Mouse (Mus musculus): ENCODE results near the gene Upb1. TPM values are rescaled to one million over a fixed set of nuclear protein-coding genes. Genes with fewer than 3 reads are reported as not detected.
"Not testable (repeated sequence)": the region's sequence is repeated elsewhere in the genome, so short reads cannot be mapped to it uniquely, and the experiment has no call there.

The Upb1 gene
- polyA plus RNA-seq, 1 experiment from 2014 or later: not detected

DNA sequence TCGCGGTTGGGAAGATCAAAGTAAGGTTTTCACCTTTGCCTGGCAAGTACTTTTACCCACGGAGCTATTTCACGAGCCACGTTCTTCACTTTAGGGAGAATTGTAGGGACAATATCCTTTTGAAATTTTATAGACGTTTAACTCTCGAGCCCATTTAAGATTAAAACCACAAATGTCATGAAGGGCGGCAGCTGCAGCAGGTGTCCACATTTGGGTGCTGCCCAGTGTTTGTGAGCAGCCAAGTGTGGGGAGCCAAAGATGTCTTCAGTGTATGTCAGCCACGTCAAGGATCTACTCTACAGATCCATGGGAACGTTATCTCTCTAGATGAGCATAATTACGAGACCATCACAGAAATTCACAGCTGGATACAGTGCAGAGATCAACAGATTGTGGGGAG lies 46.6 kb downstream of the Upb1 start:
- Histone ChIP-seq H3K27me3 (ENCODE audit: insufficient read depth, poor library complexity, severe bottlenecking) (no peaks in the 10 kb centered on the region), H3K4me1 (replicated peaks) (peaks cover 37% of the 10 kb centered on the region), H3K36me3 (no peaks in the 10 kb centered on the region), H3K4me3 (no peak overlapping the region), H3K9me3 (no peaks in the 10 kb centered on the region), H3K27ac (no peak overlapping the region)
- 90% methylated on average over 11 of the region's 11 CpGs for WGBS
- DNase-seq (ENCODE audit: low spot score): no peak

DNA sequence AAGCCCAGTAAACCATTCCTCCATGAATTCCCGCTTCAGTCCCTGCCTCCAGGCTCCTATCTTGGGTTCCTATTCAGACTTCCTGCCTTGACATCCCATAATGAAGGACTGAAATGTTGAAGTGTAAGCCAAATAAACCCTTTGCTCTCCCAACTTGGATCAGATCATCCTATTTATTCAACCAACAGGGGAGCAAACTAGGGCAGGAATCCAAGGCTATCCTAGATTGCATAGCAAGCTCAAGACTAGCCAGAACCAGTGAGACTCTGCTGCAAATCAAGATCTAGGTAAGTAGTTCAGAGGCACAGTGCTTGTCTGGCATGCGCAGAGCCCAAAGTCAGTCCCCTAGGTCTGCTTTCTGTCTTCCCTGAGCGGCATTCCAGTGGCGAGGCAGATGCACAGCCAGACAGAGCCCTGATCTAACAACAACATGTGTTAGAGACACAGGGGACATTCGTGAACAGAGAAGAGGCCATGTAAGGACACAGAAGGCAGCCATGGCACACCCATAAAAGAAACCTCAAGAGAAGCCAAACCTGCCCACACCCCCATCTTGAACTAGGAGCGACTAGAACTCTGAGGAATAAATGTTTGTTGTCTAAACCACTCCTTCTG lies 48.0 kb downstream of the Upb1 start:
- WGBS: 71% methylated on average over 6 of the region's 6 CpGs

GRCm38 (mm10) chr10:75450331-75450730 lies 49.4 kb downstream of the Upb1 start:
- H3K27ac ChIP-seq: no peak overlapping the region

More for the DNA sequence above, 48.0 kb downstream of the Upb1 start:
- H3K27me3 ChIP-seq (ENCODE audit: insufficient read depth, poor library complexity, severe bottlenecking): no peaks in the 10 kb centered on the region
- H3K4me3 ChIP-seq: no peak overlapping the region
- no peak for DNase-seq (ENCODE audit: low spot score)
- H3K27ac ChIP-seq: no peak overlapping the region
- no peaks in the 10 kb centered on the region for H3K9me3 ChIP-seq
- peaks cover 32% of the 10 kb centered on the region for H3K4me1 ChIP-seq (replicated peaks)
- no peaks in the 10 kb centered on the region for H3K36me3 ChIP-seq

DNA sequence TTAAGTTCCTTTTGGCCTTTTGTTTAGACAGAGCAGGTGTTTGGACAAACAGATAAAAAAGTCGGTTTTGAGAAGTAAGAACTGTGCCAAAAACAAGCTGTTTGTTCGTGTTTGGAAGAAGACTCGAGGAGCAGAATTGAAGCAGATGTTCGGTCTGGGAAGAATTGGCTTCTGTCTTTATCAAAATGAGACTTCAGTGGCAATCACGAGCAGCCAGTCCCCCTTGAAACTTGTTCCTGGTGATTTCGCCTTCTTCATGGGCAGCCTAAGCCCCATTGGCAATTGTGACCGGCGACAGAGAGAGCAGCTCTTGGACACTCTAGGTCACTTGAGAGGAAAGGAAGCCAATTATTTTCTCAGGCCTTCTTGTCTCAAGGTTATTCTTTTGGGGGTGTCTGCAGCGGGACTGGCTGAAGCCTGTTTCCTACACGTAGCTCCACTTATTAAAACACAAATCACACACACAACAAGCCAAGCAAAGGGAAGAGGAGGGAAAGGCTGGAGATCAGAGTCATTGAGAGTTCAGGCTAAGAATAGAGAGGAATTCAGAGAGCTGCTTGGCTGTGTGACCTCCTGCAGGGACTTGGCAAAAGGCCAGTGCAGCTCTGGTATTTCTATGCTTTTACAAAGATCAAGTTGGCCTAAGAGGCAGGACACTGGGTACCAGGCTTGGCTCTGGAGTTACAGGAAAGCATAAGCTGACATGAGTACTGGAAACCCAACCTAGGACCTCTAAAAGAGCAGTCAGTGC lies 50.3 kb downstream of the Upb1 start:
- Histone ChIP-seq H3K36me3 (no peaks in the 10 kb centered on the region), H3K27me3 (ENCODE audit: insufficient read depth, poor library complexity, severe bottlenecking) (no peaks in the 10 kb centered on the region), H3K4me3 (no peak overlapping the region), H3K4me1 (replicated peaks) (peaks cover 14% of the 10 kb centered on the region; the same call in 1 of the 2 replicates), H3K27ac (peak overlapping the region; percentile 9; the same call in 1 of the 2 replicates), H3K9me3 (no peaks in the 10 kb centered on the region)
- DNase-seq (ENCODE audit: low spot score): peak; percentile 46
- WGBS: 61% methylated on average over 10 of the region's 10 CpGs

More at GRCm38 (mm10) chr10:75450331-75450730, 49.4 kb downstream of the Upb1 start:
- no peaks in the 10 kb centered on the region for H3K36me3 ChIP-seq
- no peak for DNase-seq (ENCODE audit: low spot score)
- no peaks in the 10 kb centered on the region for H3K27me3 ChIP-seq (ENCODE audit: insufficient read depth, poor library complexity, severe bottlenecking)
- WGBS: 90% methylated on average over 8 of the region's 8 CpGs
- H3K4me1 ChIP-seq (replicated peaks): peaks cover 18% of the 10 kb centered on the region
- no peaks in the 10 kb centered on the region for H3K9me3 ChIP-seq
- H3K4me3 ChIP-seq: no peak overlapping the region

DNA sequence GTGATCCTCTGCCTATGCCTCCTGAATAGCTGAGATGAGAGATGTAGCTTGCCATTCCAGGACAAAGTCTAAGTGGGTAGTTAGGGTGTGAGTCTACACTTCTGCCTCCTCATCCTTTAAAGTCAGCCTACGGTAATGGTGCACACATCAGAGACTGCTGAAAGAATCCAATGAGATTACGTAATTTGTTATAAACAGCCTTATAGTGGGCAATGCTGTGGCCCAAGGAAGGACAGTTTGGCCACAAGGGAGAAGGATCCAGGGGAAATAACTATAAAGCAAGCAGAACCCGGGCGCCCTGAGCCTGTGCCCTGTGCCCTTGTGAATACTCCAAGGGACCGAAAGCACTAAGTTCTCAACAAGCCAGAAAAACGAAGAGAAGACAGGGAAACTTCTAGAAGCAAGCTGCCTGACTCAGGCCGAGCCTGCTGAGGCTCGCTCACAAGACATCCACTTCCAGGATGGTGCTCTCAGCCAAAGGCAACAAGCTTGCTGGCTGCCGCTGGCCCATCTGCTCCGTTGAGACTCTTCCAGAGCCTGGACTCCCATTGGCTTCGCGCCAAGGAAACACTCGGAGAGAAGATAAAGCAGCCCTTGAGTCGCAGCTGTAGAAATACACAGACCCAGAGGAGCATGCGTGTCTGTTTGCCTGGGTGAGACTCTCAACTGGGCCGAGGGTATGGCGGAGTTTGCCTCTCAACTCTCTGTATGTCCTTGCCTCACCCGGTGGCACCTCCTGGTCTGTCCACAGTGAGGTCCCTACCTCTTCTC lies 55.3 kb downstream of the Upb1 start:
- not testable (repeated sequence) for H3K27ac ChIP-seq; H3K36me3 ChIP-seq; DNase-seq (ENCODE audit: low spot score); H3K4me3 ChIP-seq; H3K4me1 ChIP-seq (replicated peaks); H3K27me3 ChIP-seq (ENCODE audit: insufficient read depth, poor library complexity, severe bottlenecking); H3K9me3 ChIP-seq
- WGBS: 91% methylated on average over 15 of the region's 18 CpGs

DNA sequence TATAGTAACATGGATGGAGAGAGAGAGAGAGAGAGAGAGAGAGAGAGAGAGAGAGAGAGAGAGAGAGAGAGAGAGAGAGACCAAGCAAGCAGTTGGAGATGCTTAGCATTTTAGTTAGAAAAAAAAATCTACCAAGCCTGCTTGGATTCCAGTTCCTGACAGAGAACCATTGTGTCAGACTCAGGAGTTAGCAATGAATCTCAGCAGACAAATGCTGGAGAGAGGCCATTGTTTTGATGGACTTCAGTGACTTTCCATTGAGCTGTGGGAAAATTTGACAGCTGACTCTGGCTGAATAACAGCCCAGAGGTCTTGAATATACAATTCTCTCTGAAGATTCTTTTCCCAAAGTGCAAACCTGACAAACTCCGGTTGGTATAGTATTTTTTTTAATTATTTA lies 56.9 kb downstream of the Upb1 start:
- Histone ChIP-seq H3K36me3 (no peaks in the 10 kb centered on the region), H3K27ac (no peak overlapping the region), H3K9me3 (no peaks in the 10 kb centered on the region), H3K27me3 (ENCODE audit: insufficient read depth, poor library complexity, severe bottlenecking) (no peaks in the 10 kb centered on the region), H3K4me1 (replicated peaks) (no peaks in the 10 kb centered on the region), H3K4me3 (no peak overlapping the region)
- 87% methylated on average over 1 of the region's 1 CpGs for WGBS
- no peak for DNase-seq (ENCODE audit: low spot score)

DNA sequence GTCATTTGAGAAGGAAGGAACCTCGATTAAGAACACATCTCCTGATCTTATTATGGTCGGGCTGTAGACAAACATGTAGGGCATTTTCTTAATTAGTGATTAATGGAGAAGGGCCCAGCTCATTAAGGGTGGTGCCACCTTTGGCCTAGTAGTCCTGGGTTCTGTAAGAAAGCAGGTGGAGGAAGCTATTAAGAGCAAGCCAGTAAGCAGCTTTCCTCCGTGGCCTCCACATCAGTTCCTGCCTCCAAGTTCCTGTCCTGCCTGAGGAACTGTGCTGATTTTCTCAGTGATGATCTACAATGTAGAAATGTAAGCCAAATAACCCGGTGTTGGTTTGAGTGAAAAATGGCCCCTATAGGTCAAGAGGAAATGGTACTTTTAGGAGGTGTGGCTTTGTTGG lies 57.4 kb downstream of the Upb1 start:
- H3K27me3 ChIP-seq (ENCODE audit: insufficient read depth, poor library complexity, severe bottlenecking): no peaks in the 10 kb centered on the region
- H3K27ac ChIP-seq: no peak overlapping the region
- 91% methylated on average over 4 of the region's 4 CpGs for WGBS
- no peaks in the 10 kb centered on the region for H3K9me3 ChIP-seq
- no peaks in the 10 kb centered on the region for H3K4me1 ChIP-seq (replicated peaks)
- no peak overlapping the region for H3K4me3 ChIP-seq
- no peak for DNase-seq (ENCODE audit: low spot score)
- H3K36me3 ChIP-seq: no peaks in the 10 kb centered on the region

GRCm38 (mm10) chr10:75462728-75463127 lies 61.8 kb downstream of the Upb1 start:
- Histone ChIP-seq H3K27me3 (ENCODE audit: insufficient read depth, poor library complexity, severe bottlenecking) (no peaks in the 10 kb centered on the region), H3K4me3 (no peak overlapping the region), H3K9me3 (no peaks in the 10 kb centered on the region), H3K27ac (no peak overlapping the region), H3K4me1 (replicated peaks) (peaks cover 8% of the 10 kb centered on the region; the same call in 1 of the 2 replicates), H3K36me3 (no peaks in the 10 kb centered on the region)
- no peak for DNase-seq (ENCODE audit: low spot score)
- 86% methylated on average over 3 of the region's 3 CpGs for WGBS

- H3K36me3 ChIP-seq: no peaks in the 10 kb centered on the region
- peaks cover 8% of the 10 kb centered on the region; the same call in 1 of the 2 replicates for H3K4me1 ChIP-seq (replicated peaks)
- H3K4me3 ChIP-seq: no peak overlapping the region
- H3K27me3 ChIP-seq (ENCODE audit: insufficient read depth, poor library complexity, severe bottlenecking): no peaks in the 10 kb centered on the region
- DNase-seq (ENCODE audit: low spot score): no peak
- H3K27ac ChIP-seq: no peak overlapping the region
- WGBS: 70% methylated on average over 6 of the region's 6 CpGs
- H3K9me3 ChIP-seq: no peaks in the 10 kb centered on the region
Observed at GRCm38 (mm10) chr10:75465781-75466550, 65.1 kb downstream of the Upb1 start.

- no peaks in the 10 kb centered on the region for H3K27me3 ChIP-seq (ENCODE audit: insufficient read depth, poor library complexity, severe bottlenecking)
- H3K36me3 ChIP-seq: no peaks in the 10 kb centered on the region
- H3K27ac ChIP-seq: no peak overlapping the region
- H3K4me3 ChIP-seq: no peak overlapping the region
- no peaks in the 10 kb centered on the region for H3K9me3 ChIP-seq
- 76% methylated on average over 8 of the region's 8 CpGs for WGBS
- no peak for DNase-seq (ENCODE audit: low spot score)
- H3K4me1 ChIP-seq (replicated peaks): peaks cover 10% of the 10 kb centered on the region
Observed at GRCm38 (mm10) chr10:75473411-75473810, 72.5 kb downstream of the Upb1 start.

GRCm38 (mm10) chr10:75474571-75474970 lies 73.7 kb downstream of the Upb1 start:
- H3K4me1 ChIP-seq (replicated peaks): peaks cover 10% of the 10 kb centered on the region
- H3K4me3 ChIP-seq: no peak overlapping the region
- no peaks in the 10 kb centered on the region for H3K27me3 ChIP-seq (ENCODE audit: insufficient read depth, poor library complexity, severe bottlenecking)
- H3K9me3 ChIP-seq: no peaks in the 10 kb centered on the region
- no peak for DNase-seq (ENCODE audit: low spot score)
- 30% methylated on average over 5 of the region's 5 CpGs for WGBS
- H3K27ac ChIP-seq: 0 out of 2 replicates have a peak overlapping the region, but pooled peaks have one; percentile 29
- H3K36me3 ChIP-seq: no peaks in the 10 kb centered on the region

- H3K9me3 ChIP-seq; H3K4me3 ChIP-seq; H3K27me3 ChIP-seq (ENCODE audit: insufficient read depth, poor library complexity, severe bottlenecking); DNase-seq (ENCODE audit: low spot score); H3K36me3 ChIP-seq: not testable (repeated sequence)
- Histone ChIP-seq H3K27ac (0 out of 2 replicates have a peak overlapping the region, but pooled peaks have one; percentile 29), H3K4me1 (replicated peaks) (peaks cover 10% of the 10 kb centered on the region)
- WGBS: 26% methylated on average over 5 of the region's 6 CpGs
Observed at GRCm38 (mm10) chr10:75475139-75475850, 74.4 kb downstream of the Upb1 start.

Data from hindbrain, embryonic 10.5 days (tissue).